Mouse (Mus musculus): ENCODE data around the gene Tspan32. TPM values are rescaled to one million over a fixed set of nuclear protein-coding genes. Genes with fewer than 3 reads are reported as not detected.

Gene Tspan32
- polyA plus RNA-seq, 1 experiment from 2014 or later = 2.2 TPM

DNA sequence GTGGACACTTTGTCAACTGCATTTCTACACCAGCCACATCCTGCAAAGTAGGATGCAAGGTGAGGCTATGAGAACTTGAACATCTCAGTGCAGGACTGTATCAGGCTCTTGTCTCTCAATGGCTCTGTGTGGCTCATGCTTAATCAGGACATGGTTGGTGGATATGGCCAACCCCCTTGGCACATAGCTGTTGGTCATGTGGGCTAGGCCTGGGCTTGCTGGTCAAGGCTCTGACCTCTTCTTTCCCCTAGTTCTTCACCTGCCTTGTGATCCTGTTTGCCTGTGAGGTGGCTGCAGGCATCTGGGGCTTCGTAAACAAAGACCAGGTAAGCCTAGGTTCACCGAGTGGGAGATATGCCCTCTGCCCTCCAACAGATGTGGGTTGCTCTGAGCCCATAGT is 60.8 kb downstream of the Tspan32 start:
- H3K4me3 ChIP-seq (replicated peaks) = no peak overlapping the region
- H3K36me3 ChIP-seq = peaks cover 45% of the 10 kb centered on the region
- no peaks in the 10 kb centered on the region for H3K27me3 ChIP-seq (replicated peaks)
- H3K9ac ChIP-seq = no peak overlapping the region
- no peak for ATAC-seq
- peaks cover 19% of the 10 kb centered on the region for H3K4me1 ChIP-seq (replicated peaks)
- WGBS = 89% methylated on average over 2 of the region's 2 CpGs
- H3K9me3 ChIP-seq = no peaks in the 10 kb centered on the region
- no peak overlapping the region for H3K27ac ChIP-seq
- no peak overlapping the region for H3K4me2 ChIP-seq (replicated peaks)

- Histone ChIP-seq H3K4me3 (replicated peaks) (no peak overlapping the region), H3K4me2 (replicated peaks) (no peak overlapping the region), H3K27ac (0 out of 2 replicates have a peak overlapping the region, but pooled peaks have one; percentile 9), H3K9ac (no peak overlapping the region), H3K4me1 (replicated peaks) (peaks cover 21% of the 10 kb centered on the region), H3K27me3 (replicated peaks) (no peaks in the 10 kb centered on the region), H3K36me3 (peaks cover 40% of the 10 kb centered on the region), H3K9me3 (no peaks in the 10 kb centered on the region)
- no peak for ATAC-seq
- WGBS = 77% methylated on average over 2 of the region's 2 CpGs
These were observed 62.6 kb downstream of the Tspan32 start for GRCm38 (mm10) chr7:143067469-143067868.

GRCm38 (mm10) chr7:143067897-143068296 is 63.1 kb downstream of the Tspan32 start:
- Histone ChIP-seq H3K27ac (peak overlapping the region; percentile 92), H3K27me3 (replicated peaks) (no peaks in the 10 kb centered on the region), H3K36me3 (peaks cover 39% of the 10 kb centered on the region), H3K4me2 (replicated peaks) (0 out of 2 replicates have a peak overlapping the region, but pooled peaks have one; percentile 70), H3K9me3 (no peaks in the 10 kb centered on the region), H3K9ac (no peak overlapping the region), H3K4me1 (replicated peaks) (peaks cover 21% of the 10 kb centered on the region), H3K4me3 (replicated peaks) (no peak overlapping the region)
- no peak for ATAC-seq
- 76% methylated on average over 3 of the region's 3 CpGs for WGBS

- peaks cover 21% of the 10 kb centered on the region for H3K4me1 ChIP-seq (replicated peaks)
- no peaks in the 10 kb centered on the region for H3K9me3 ChIP-seq
- H3K36me3 ChIP-seq = peaks cover 35% of the 10 kb centered on the region
- peak overlapping the region; percentile 92 for H3K27ac ChIP-seq
- H3K27me3 ChIP-seq (replicated peaks) = no peaks in the 10 kb centered on the region
- WGBS = 40% methylated on average over 13 of the region's 13 CpGs
- ATAC-seq = no peak
- H3K9ac ChIP-seq = peak overlapping the region; percentile 23; the same call in 1 of the 2 replicates
- peak overlapping the region; percentile 70 for H3K4me2 ChIP-seq (replicated peaks)
- peak overlapping the region; percentile 80 for H3K4me3 ChIP-seq (replicated peaks)
These were observed 63.6 kb downstream of the Tspan32 start for GRCm38 (mm10) chr7:143068316-143068881.

DNA sequence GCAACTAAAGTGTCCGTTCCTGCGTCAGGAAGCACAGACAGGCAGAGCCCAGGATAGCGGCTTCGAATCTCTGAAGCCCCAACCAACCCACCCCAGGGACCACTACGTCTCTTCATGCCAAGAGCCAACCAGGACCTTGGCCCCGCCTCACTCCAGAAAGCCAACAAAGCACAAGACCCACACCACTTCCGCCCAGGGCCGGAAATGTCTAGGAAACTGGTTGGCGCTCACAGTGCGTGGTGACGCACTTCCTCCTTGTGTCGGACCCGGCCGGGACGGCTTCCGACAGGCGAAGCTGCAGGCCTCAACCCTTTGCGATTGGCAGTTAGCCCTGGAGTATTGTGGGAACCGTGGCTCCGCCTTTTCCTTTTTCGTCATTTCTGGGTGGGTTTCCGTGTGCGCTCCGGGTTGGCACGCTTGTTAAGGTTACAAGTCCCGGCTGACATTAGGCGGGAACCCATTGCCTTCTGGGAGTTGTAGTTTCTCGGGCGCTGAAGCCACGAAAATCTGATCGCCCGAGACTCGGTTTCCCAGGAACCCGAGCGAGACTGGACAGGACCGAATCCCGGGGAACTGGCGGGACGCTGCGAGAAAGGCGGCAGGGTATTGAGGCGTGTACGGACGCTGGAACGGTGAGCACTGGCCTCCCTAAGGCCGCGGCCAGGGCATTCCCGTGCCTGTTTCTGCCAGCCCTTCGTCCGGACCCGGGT is 64.2 kb downstream of the Tspan32 start, which contains the start of gene Tssc4:
TSS of gene Tssc4 (plus strand) at position 368 of the 710 bp plus-strand sequence.
- Histone ChIP-seq H3K4me1 (replicated peaks) (peaks cover 21% of the 10 kb centered on the region), H3K9ac (peak within 1 kb of the TSS; percentile 82), H3K36me3 (peaks cover 29% of the 10 kb centered on the region), H3K4me2 (replicated peaks) (peak within 1 kb of the TSS; percentile 96), H3K27me3 (replicated peaks) (no peaks in the 10 kb centered on the region), H3K27ac (peak within 1 kb of the TSS; percentile 92), H3K4me3 (replicated peaks) (peak within 1 kb of the TSS; percentile 80), H3K9me3 (no peaks in the 10 kb centered on the region)
- peak; percentile 97 for ATAC-seq
- WGBS = under 1% methylated on average over 51 of the region's 51 CpGs

Other genes with a start within 250 kb of the Tspan32 start
- gene Th, start 73.9 kb upstream of the Tspan32 start, polyA plus RNA-seq (2015; fragmentation: Nextera tagmentation; extraction: Ambion mirVana) = 7.7 and 11.3 TPM in 2 replicates
- gene Ascl2, start 35.8 kb upstream of the Tspan32 start, polyA plus RNA-seq (2015; fragmentation: Nextera tagmentation; extraction: Ambion mirVana) = 12.2 and 12.6 TPM in 2 replicates
- 411 and 413 TPM in 2 replicates for gene Cd81, start 47.7 kb downstream of the Tspan32 start, polyA plus RNA-seq (2015; fragmentation: Nextera tagmentation; extraction: Ambion mirVana)
- gene Tssc4, start 64.2 kb downstream of the Tspan32 start, polyA plus RNA-seq (2015; fragmentation: Nextera tagmentation; extraction: Ambion mirVana) = 76.0 and 76.2 TPM in 2 replicates
- 8.2 and 9.8 TPM in 2 replicates for gene Trpm5, start 89.6 kb downstream of the Tspan32 start, polyA plus RNA-seq (2015; fragmentation: Nextera tagmentation; extraction: Ambion mirVana)
- gene Kcnq1, start 101.3 kb downstream of the Tspan32 start, polyA plus RNA-seq (2015; fragmentation: Nextera tagmentation; extraction: Ambion mirVana) = 7.9 and 9.9 TPM in 2 replicates

Data from intestine, embryonic 15.5 days (tissue).